ENCODE assay signal across 8 mouse cellular contexts in genomic region chr1:127408957-127409423, GRCm38 (mm10).
DNase-seq lines count a peak whose midpoint lies in the region; ATAC-seq lines count a peak whose summit lies in the region.

No protein-coding gene starts in this region.

- H3K4me2 ChIP-seq in heart, embryonic 11.5 days: no peak overlapping the region
- no peak overlapping the region for H3K4me2 ChIP-seq in forebrain, embryonic 11.5 days (ENCODE audit: low read depth, low read length, severe bottlenecking)
- H3K4me2 ChIP-seq in hindbrain, embryonic 12.5 days (replicated peaks): no peak overlapping the region

- H3K36me3 ChIP-seq in heart, embryonic 11.5 days (ENCODE audit: control insufficient read depth, insufficient read depth, low read length): no peaks in the 10 kb centered on the region
- H3K36me3 ChIP-seq in forebrain, embryonic 11.5 days (ENCODE audit: control insufficient read depth, insufficient read depth, low read length): no peaks in the 10 kb centered on the region; the same call in 1 of the 2 replicates
- peaks cover 12% of the 10 kb centered on the region; the same call in 1 of the 2 replicates for H3K36me3 ChIP-seq in hindbrain, embryonic 12.5 days

- DNase-seq in heart, adult 18-20 months: peak; percentile 42 to 45
- no peak for DNase-seq in forebrain, embryonic 11.5 days (ENCODE audit: low spot score)
- DNase-seq in lung, postnatal 36 days: peak; percentile 37
- DNase-seq in urinary bladder, postnatal 4 days (ENCODE audit: low spot score in 2 of 2): no peak
- DNase-seq in cerebellum, postnatal 4 days (ENCODE audit: low spot score in 2 of 2): no peak
- no peak for DNase-seq in adrenal gland, postnatal 10 days

- H3K9me3 ChIP-seq in heart, embryonic 11.5 days (replicated peaks; ENCODE audit: control insufficient read depth, low read length): no peaks in the 10 kb centered on the region
- no peaks in the 10 kb centered on the region for H3K9me3 ChIP-seq in forebrain, embryonic 11.5 days (ENCODE audit: control insufficient read depth, low read length)
- H3K9me3 ChIP-seq in hindbrain, embryonic 12.5 days (replicated peaks): no peaks in the 10 kb centered on the region

- no peak overlapping the region for H3K9ac ChIP-seq in heart, embryonic 11.5 days (ENCODE audit: low read depth, low read length)
- no peak overlapping the region for H3K9ac ChIP-seq in forebrain, embryonic 11.5 days (ENCODE audit: low read length)
- H3K9ac ChIP-seq in hindbrain, embryonic 12.5 days: no peak overlapping the region

- ATAC-seq in heart, embryonic 11.5 days (replicated peaks; ENCODE audit: insufficient number of reproducible peaks, low FRiP score, low TSS enrichment): no peak
- ATAC-seq in forebrain, embryonic 11.5 days (replicated peaks; ENCODE audit: low FRiP score): peak; percentile 47
- peak; percentile 57 for ATAC-seq in hindbrain, embryonic 12.5 days (ENCODE audit: low FRiP score)

- peaks cover 7% of the 10 kb centered on the region; the same call in 1 of the 2 replicates for H3K4me1 ChIP-seq in heart, embryonic 11.5 days (ENCODE audit: control insufficient read depth, insufficient read depth, low read length)
- no peaks in the 10 kb centered on the region for H3K4me1 ChIP-seq in forebrain, embryonic 11.5 days (replicated peaks; ENCODE audit: control insufficient read depth, insufficient read depth, low read length)
- peaks cover 11% of the 10 kb centered on the region; the same call in 1 of the 2 replicates for H3K4me1 ChIP-seq in hindbrain, embryonic 12.5 days

- no peak overlapping the region for H3K27ac ChIP-seq in heart, embryonic 11.5 days (ENCODE audit: low read depth, low read length)
- no peak overlapping the region for H3K27ac ChIP-seq in forebrain, embryonic 11.5 days (ENCODE audit: low read depth, low read length)
- no peak overlapping the region for H3K27ac ChIP-seq in hindbrain, embryonic 12.5 days

- 65% methylated on average over 2 of the region's 2 CpGs for WGBS in heart, embryonic 11.5 days (ENCODE audit: insufficient replicate concordance)
- 63% methylated on average over 2 of the region's 2 CpGs for WGBS in forebrain, embryonic 11.5 days
- 68% methylated on average over 2 of the region's 2 CpGs for WGBS in hindbrain, embryonic 12.5 days

- H3K4me3 ChIP-seq in heart, embryonic 11.5 days (ENCODE audit: low read depth, low read length): no peak overlapping the region
- H3K4me3 ChIP-seq in forebrain, embryonic 11.5 days (ENCODE audit: low read depth, low read length): no peak overlapping the region
- no peak overlapping the region for H3K4me3 ChIP-seq in hindbrain, embryonic 12.5 days

- no peaks in the 10 kb centered on the region for H3K27me3 ChIP-seq in heart, embryonic 11.5 days (ENCODE audit: control insufficient read depth, insufficient read depth, low read length)
- no peaks in the 10 kb centered on the region for H3K27me3 ChIP-seq in forebrain, embryonic 11.5 days (ENCODE audit: control insufficient read depth, insufficient read depth, low read length)
- H3K27me3 ChIP-seq in hindbrain, embryonic 12.5 days: no peaks in the 10 kb centered on the region

Comparison
In these comparisons a context has a peak if more than half of its experiments do, and no peak if none do; other contexts are left out.
1. DNase-seq: peak in heart, adult 18-20 months (2 of 2) and lung, postnatal 36 days (single experiment); none in forebrain, embryonic 11.5 days (single experiment), urinary bladder, postnatal 4 days (0 of 2), cerebellum, postnatal 4 days (0 of 2) and adrenal gland, postnatal 10 days (single experiment).